Mouse (Mus musculus): ENCODE measurements around the gene Col17a1. TPM values are rescaled to one million over a fixed set of nuclear protein-coding genes. Genes with fewer than 3 reads are reported as not detected.

Gene Col17a1
- total RNA-seq, 2 experiments from 2014 or later: 0.20 to 0.35 TPM

GRCm38 (mm10) chr19:47658914-47659535 lies 32.9 kb downstream of the Col17a1 start:
- no peak overlapping the region for H3K4me3 ChIP-seq
- H3K27ac ChIP-seq: no peak overlapping the region
- TF ChIP-seq CTCF (IDR thresholded peaks at IDR 0.05): peak; percentile 78
- DNase-seq (ENCODE audit: extremely low spot score in 1 of 2, low spot score in 2 of 2): peak; percentile 50 to 53
- intact Hi-C loops (cut with DNase I): loop anchor here (1.0 to 5.0 kb wide), 4 partner anchors 74 to 273 kb away; no protein-coding TSS in a partner anchor

- Histone ChIP-seq H3K4me3 (no peak overlapping the region), H3K27ac (no peak overlapping the region)
- no peak for DNase-seq (ENCODE audit: extremely low spot score in 1 of 2, low spot score in 2 of 2)
- intact Hi-C loops (cut with DNase I): loop anchor here (5.0 kb wide), 1 partner anchor 277 kb away; no protein-coding TSS in a partner anchor
- TF ChIP-seq CTCF (IDR thresholded peaks at IDR 0.05): no peak
Measured at GRCm38 (mm10) chr19:47654896-47655295, 37.0 kb downstream of the Col17a1 start.

- Histone ChIP-seq H3K4me3 (no peak overlapping the region), H3K27ac (no peak overlapping the region)
- no peak for TF ChIP-seq CTCF (IDR thresholded peaks at IDR 0.05)
- DNase-seq (ENCODE audit: extremely low spot score in 1 of 2, low spot score in 2 of 2): no peak
- intact Hi-C loops (cut with DNase I): no loop called here
Measured at GRCm38 (mm10) chr19:47653173-47653572, 38.7 kb downstream of the Col17a1 start.

- no peak overlapping the region for H3K27ac ChIP-seq
- no peak for TF ChIP-seq CTCF (IDR thresholded peaks at IDR 0.05)
- no peak overlapping the region for H3K4me3 ChIP-seq
- DNase-seq (ENCODE audit: extremely low spot score in 1 of 2, low spot score in 2 of 2): no peak
- intact Hi-C loops (cut with DNase I): no loop called here
Measured at GRCm38 (mm10) chr19:47652255-47652654, 39.6 kb downstream of the Col17a1 start.

GRCm38 (mm10) chr19:47651160-47651480 lies 40.8 kb downstream of the Col17a1 start:
- DNase-seq (ENCODE audit: extremely low spot score in 1 of 2, low spot score in 2 of 2): no peak

GRCm38 (mm10) chr19:47650366-47651159 lies 41.3 kb downstream of the Col17a1 start:
- H3K27ac ChIP-seq: no peak overlapping the region
- H3K4me3 ChIP-seq: no peak overlapping the region
- TF ChIP-seq CTCF (IDR thresholded peaks at IDR 0.05): no peak
- intact Hi-C loops (cut with DNase I): no loop called here
- no peak for DNase-seq (ENCODE audit: extremely low spot score in 1 of 2, low spot score in 2 of 2)

More at GRCm38 (mm10) chr19:47651160-47651480, 40.8 kb downstream of the Col17a1 start:
- Histone ChIP-seq H3K4me3 (no peak overlapping the region), H3K27ac (no peak overlapping the region)
- TF ChIP-seq CTCF (IDR thresholded peaks at IDR 0.05): no peak
- intact Hi-C loops (cut with DNase I): no loop called here

GRCm38 (mm10) chr19:47649071-47649470 lies 42.8 kb downstream of the Col17a1 start:
- TF ChIP-seq CTCF (IDR thresholded peaks at IDR 0.05): no peak
- H3K27ac ChIP-seq: no peak overlapping the region
- H3K4me3 ChIP-seq: no peak overlapping the region
- DNase-seq (ENCODE audit: extremely low spot score in 1 of 2, low spot score in 2 of 2): no peak
- intact Hi-C loops (cut with DNase I): no loop called here

- no peak overlapping the region; the same call in 1 of the 2 replicates for H3K27ac ChIP-seq
- intact Hi-C loops (cut with DNase I): no loop called here
- no peak for TF ChIP-seq CTCF (IDR thresholded peaks at IDR 0.05)
- H3K4me3 ChIP-seq: no peak overlapping the region
- no peak for DNase-seq (ENCODE audit: extremely low spot score in 1 of 2, low spot score in 2 of 2)
Measured at GRCm38 (mm10) chr19:47646508-47647120, 45.3 kb downstream of the Col17a1 start.

GRCm38 (mm10) chr19:47645583-47645982 lies 46.3 kb downstream of the Col17a1 start:
- H3K4me3 ChIP-seq: no peak overlapping the region
- DNase-seq (ENCODE audit: extremely low spot score in 1 of 2, low spot score in 2 of 2): no peak
- TF ChIP-seq CTCF (IDR thresholded peaks at IDR 0.05): no peak
- no peak overlapping the region; the same call in 1 of the 2 replicates for H3K27ac ChIP-seq
- intact Hi-C loops (cut with DNase I): no loop called here

- no peak overlapping the region for H3K4me3 ChIP-seq
- no peak for TF ChIP-seq CTCF (IDR thresholded peaks at IDR 0.05)
- peak overlapping the region; percentile 22; the same call in 1 of the 2 replicates for H3K27ac ChIP-seq
- DNase-seq (ENCODE audit: extremely low spot score in 1 of 2, low spot score in 2 of 2): no peak
- intact Hi-C loops (cut with DNase I): no loop called here
Measured at GRCm38 (mm10) chr19:47643910-47644309, 48.0 kb downstream of the Col17a1 start.

- DNase-seq (ENCODE audit: extremely low spot score in 1 of 2, low spot score in 2 of 2): no peak
- Histone ChIP-seq H3K4me3 (no peak overlapping the region), H3K27ac (no peak overlapping the region)
- TF ChIP-seq CTCF (IDR thresholded peaks at IDR 0.05): no peak
- intact Hi-C loops (cut with DNase I): no loop called here
Measured at GRCm38 (mm10) chr19:47635380-47635779, 56.5 kb downstream of the Col17a1 start.

- intact Hi-C loops (cut with DNase I): no loop called here
- H3K27ac ChIP-seq: no peak overlapping the region
- no peak overlapping the region for H3K4me3 ChIP-seq
- DNase-seq (ENCODE audit: extremely low spot score in 1 of 2, low spot score in 2 of 2): no peak
- TF ChIP-seq CTCF (IDR thresholded peaks at IDR 0.05): no peak
Measured at GRCm38 (mm10) chr19:47631799-47632198, 60.1 kb downstream of the Col17a1 start.

Measured in left cerebral cortex, adult 2 months (tissue).